Mouse (Mus musculus): ENCODE data around the gene Tnfrsf14.

The Tnfrsf14 gene

DNA sequence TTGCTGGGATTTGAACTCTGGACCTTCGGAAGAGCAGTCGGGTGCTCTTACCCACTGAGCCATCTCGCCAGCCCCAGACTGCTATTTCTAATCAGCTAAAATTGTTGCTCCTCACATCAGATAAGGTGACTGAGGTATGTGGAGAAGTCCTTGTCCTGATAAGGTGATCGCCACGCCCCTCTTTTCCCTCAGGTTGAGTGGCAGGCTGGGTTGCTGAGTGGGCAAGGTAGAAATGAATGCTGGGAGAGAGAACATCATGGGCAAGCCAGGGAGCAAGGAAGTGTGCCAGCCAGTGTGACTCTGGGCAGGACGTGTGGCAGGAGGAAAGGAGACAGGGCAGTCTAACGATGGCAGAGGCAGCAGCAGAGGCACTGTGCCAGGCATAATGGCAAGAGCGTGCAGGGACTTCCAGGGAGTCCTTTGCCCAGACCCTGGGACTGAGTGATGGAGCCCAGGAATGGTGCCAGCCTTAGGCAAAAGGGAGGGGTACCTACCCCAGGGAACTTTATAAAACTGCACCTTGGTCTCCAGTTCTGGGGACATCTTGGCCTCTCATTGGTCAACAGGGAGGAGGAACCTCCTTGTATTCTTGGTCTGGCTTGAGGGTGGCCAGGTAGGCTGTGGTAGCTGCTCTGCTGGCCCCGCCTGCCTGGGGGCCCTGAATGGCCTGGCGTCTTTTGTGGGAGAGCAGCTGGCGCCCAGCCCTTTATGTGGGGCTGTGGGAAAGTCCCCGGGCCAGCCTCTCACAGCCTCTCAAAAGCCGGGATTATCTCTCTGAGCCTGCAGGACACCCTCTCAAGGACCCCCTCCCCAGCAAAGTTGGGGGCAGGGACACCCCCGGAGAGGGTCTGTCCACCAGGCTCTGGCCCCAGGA lies 19.9 kb upstream of the Tnfrsf14 start:
- peak; percentile 72 to 73 for DNase-seq

DNA sequence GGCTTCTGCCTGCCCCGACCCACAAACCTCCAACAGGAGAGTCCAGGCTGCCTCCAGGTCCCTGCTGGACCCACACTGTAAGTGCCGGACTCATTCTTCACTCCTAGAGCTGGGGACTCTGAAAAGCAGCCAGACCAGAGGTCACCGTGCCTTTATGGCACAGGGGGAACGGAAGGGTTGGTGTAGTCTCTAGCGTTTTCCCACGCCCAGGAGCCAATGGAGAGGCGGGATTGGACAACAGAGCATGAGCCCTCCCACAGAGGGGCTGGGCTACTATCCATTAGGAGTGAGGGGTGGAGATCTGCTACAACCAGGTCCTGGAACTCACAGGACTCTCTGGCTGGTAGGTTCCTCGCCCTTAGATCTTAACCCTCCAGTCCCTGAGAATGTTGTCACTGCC lies 18.0 kb upstream of the Tnfrsf14 start:
- DNase-seq: peak; percentile 80

DNA sequence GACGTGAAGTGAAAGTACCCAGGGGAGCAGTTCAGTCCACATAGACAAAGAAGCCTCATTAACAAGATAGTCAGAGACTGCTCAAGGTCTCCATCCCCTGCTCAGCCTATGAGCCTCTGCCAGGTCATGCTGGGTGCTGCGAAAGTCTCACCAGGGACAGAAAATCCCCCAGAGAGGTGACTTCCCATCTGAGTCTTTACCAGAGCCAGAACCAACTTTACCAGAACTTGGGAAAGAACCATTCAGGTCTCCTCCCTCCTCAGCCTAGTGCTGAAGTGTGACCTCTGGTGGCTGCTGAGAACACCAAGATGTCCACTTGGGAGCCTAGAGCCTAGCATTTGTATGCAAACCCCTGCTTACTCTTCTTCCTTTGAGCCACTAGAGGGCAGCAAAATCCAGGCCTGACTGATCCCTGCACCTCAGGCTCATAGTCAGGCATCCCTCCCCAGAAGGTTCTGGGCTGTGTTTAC lies 15.8 kb upstream of the Tnfrsf14 start:
- peak; percentile 85 to 89 for DNase-seq

DNA sequence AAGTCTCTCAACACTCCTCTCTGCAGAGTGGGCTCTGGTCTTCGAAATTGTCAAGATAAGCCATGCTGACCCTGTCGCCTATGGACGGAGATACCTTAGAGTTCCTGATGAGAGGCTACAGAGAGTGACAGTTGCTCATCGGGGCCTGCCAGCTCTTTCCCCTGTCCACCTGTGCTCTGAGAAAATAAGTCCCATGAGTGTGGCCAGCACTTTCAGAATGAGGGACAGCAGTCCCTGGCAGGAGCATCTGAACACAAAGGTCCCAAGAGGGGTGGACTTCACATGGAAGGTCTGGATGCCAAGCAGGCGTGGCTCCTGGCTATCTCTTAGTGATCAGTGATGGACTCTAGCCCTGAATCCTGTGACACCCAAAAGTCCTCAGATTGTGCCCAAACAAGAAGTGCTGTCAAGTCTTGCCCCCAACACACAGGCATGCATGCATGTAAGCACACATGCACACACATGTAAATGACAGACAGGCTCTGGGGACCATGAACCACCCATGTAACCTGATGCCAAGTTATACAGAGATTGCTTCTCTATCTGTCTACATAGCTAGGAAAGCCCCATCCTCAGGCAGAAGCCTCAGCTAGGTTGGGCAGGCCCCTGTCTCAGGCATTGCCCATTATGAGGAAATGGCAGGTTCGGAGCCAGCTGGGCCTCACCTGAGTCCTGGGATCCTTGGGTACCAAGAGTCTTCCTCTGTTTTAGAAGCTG lies 15.1 kb upstream of the Tnfrsf14 start:
- DNase-seq: no peak

DNA sequence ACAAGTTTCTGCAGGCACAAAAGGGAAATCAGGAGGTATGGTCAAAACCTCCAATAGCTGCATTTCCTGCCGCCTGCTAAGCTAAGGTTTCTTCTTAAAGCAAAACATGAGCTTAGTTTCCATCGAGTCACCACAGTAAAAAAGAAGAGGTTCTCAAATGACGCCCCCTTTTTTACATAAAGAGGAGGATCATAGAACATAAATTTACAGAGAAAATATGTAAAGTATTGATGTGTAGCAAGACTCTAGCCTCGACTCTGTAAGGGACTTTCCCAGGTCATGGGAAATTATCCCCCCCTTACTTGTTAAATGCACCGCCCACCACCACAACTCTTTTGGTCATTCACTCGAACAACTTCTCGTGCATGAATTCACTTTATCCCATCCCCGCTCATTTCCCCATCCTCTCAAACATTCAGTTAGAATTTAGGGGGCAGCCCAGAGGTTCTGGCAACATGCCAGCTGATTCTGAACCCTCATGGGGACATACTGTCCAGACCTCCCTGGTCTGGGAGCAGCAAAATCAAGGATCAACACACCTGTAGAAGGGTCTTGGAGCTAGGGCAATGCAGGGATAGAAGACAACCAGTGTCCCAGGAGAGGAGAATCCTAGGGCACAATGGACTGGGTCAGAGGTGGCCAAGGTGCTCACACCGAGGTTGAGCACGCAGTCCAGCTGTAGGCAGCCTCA lies 14.4 kb upstream of the Tnfrsf14 start:
- DNase-seq: no peak

DNA sequence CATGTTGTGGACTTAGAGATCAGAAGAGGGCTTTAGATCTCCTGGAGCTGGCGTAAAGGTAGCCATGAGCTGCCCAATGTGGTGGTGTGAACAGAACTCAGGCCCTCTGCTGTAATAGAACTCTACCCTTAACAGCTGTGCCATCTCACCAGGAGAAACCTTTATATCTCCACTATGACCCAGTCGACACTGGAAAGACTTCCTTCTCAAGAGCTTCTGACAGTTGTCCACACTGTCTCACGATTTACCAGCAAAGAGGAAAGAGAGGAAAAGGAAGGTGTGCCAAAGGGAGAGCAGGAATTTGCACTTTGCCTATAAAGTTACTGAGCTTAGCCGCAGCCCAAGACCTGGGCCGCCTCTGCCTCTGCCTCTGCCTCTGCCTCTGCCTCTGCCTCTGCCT lies 13.5 kb upstream of the Tnfrsf14 start:
- DNase-seq: no peak

DNA sequence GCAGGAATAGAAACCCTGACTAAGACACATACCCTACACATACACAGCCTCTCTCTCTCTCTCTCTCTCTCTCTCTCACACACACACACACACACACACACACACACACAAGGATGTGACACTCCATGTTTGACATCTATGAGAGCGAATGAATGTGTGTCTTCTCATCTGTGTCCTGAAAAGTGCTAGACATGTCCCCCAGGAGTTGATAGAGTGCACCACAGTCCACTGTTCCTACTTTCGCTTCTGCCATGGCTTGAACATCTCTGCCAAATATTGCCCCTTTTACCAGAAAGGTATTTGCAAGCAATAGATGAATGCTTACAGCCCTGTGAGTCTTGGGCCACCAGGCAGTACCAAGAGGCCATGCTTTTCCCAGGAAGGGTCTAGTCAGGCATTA lies 11.8 kb upstream of the Tnfrsf14 start:
- no peak for DNase-seq

DNA sequence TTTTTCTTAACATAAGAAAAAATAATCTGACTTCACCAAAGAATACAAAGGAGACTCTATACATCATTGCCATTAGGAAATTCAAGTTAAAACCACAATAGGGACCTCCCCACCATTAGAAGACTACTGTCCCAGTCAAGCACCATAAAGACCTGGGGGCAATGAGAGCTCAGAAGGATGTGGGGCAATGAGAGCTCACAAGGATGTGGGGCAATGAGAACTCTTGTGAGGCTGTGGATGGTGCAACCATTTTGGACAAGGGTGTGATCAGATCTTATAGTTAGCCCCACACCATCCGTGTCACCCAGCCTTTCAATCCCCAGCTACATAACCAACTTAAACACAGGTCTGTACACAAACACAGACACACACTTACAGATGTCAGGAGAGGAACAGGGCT lies 9.4 kb upstream of the Tnfrsf14 start:
- DNase-seq: no peak

DNA sequence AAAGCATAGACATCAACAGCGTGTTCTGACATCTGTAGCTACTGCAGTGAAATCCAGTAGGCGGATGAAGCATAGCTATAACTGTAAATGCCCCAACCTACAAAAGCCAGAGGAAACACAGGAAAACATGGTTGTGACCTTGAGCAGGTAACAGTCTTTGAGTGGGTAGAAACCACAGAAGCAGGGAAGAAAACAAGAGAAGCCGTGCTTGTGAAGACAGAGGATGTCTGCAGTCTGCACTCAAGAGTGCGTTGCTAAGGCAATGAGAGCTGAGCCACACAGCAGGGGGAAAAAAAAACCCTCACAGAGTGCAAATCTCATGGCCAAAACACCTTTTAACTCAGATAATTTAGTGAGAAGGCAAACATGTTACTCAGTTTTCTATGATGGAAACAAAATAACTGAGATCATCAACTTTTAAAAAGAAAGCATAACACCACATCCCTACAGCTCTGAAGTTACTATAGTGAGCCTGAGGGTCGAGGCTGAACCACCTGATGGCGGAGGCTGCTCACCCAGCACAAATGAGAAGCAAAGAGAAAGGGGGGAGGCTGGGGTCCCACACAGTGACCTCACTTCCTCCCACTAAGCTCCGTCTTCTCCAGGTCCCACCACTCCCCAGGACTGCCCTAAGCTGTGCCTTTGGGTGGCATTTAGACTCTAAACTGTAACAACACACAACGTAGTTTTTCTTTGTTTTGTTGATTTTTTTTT lies 8.3 kb upstream of the Tnfrsf14 start:
- no peak for DNase-seq

DNA sequence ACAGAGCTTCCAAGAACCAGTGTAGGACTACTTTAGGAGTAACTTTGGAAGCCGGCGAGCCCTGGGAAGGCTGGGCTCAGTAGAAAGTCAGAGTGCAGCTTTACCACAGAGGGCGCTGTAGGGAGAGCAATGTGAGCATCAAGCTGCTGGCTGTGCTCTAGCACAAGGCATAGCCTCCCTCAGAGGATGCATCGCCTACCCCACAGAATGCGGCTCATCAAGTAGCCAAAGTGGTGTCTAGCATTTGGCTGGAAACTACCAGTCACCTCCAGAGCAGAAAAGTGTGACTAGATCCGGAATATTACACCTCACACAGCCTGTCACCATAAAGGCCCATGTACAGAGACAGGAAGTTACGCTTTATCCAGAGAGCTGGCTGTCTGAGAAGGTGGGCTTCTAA lies 7.4 kb upstream of the Tnfrsf14 start:
- DNase-seq: no peak

DNA sequence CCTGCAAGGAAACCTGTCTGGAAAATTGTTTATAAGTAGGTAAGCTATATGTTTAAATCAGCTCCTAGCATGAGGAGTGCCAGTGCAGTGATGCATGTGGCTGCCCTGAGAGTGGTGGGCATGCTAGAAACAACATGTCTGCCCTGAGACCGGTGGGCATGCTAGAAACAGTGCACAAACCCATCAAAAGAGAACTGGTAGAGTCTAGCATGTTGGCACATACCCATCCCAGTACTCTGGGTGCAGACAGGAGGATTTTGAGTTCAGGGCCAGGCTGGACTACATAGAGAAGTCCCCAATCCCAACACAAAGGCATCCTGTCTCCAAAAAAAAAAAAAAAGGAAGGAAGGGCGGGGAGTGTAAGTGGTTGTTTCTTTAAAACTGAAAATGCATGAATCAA lies 6.4 kb upstream of the Tnfrsf14 start:
- no peak for DNase-seq

DNA sequence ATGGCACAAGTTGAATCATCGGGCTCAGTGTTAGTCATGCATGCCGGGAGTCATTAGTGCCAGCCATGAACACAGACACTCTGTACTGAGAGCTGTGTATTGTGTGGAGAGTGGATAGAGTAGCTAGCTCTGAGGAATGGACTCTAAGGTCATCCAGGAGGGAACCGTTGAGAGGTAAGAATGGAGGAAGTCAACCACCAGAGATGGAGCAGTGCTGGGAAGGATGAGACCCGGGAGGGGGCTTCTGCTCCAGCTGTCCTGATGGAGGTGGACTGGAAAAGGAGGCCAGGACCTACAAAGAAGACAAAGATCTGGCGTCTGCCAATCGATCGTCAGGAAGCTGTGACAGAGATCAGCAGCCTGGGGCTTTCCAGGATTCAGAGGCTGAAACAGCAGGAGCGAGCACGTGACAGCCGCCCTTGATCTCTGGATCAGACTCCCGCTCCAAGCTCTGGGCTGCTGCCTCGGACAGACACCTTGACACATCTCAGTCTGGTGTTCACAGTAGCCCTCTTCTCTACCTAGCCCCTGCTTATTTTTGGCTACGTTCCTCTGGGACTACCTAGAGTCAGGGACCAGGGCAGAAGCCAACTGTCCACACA lies 5.0 kb upstream of the Tnfrsf14 start:
- no peak for DNase-seq

DNA sequence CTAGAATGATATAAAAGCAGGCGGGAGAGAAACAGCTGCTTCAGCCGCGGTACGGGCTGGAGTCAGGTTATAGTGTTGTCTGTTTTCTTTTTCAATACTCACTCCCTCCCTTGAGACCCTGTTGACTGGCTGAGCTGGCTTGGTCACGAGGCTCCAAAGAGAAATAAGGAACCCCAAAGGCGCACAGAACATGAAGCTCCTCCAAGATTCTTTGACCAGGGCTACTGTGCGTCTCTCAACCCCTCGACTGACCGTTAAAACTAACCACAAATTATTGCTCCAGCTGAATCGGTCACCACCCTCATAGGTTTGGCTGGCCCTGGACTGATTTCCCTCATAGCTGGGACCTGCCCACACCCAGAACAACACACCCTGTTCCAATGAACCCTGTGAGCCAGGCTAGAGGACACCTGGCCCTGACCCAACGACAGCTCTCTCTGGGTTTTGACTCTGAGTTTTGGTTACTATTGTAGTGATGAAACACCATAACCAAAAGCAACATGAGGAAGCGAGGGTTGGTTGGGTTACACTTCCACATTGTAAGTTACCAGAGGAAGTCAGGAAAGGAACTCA lies 811 bp upstream of the Tnfrsf14 start:
- peak; percentile 53 to 55 for DNase-seq

DNA sequence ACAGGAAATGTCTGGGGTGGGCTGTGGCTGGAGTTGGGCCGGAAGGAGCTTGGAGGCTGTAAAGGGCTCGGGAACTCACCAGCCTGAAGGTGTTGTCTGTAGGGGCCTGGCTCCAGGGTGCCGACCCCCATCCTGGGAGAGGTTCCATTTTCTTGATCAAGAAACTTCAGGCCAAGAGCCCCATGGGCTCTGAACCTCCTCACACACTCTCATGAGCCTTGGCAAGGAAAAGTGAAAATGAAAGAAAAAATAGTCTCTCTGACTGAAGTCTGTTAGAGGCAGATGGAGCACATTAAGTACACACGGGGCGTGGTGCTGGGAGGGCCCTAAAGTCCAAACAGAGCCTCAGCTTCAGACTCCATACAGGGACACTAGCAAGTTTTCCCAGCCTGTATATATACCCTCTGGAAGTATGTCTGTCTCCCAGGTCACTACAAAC lies 445 bp downstream of the Tnfrsf14 start:
- DNase-seq: peak; percentile 65 to 76

DNA sequence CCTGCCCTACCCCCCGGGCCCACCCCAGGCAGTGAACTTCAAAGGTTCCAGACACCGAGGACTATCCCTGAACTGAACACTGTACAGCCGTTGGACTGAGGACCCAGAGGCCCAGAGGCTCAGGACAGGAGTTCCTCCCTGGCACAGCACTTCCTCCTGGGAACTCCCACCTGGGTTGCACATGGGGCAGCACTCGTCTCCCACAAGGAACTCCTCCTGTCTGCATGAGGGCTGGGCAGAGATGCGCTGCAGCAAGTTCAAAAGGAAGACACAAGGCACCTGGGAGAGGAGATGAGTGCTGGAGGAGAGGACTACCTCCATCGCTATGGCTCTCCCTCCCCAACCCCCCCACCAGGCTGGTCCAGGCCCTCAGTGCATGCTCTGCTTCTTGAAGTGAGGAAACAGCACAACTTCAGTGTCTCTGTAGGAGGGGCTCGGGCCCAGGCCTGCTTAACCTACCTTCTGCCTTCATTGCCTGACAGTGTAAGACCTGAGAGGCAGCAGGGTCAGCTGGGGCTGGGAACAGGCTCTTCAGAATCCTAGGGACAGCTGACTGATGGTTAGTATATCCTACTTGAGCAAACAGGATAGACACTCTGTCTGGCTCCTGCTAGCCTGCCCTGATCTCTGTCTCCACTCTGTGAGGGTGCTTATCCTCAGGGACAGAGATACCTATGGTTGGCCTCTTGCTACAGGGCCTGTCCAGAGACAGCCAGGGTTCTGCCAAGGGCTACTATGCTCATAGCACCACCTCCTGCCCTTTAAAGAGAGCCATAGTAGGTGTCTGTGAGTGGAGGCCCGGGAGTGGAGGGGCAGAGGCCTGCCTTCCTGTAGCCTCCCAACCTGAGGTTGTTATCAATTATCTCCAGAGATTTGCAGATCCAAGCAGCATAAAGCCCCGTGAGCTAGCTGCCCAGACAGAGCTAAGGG lies 1.1 kb downstream of the Tnfrsf14 start:
- no peak for DNase-seq

DNA sequence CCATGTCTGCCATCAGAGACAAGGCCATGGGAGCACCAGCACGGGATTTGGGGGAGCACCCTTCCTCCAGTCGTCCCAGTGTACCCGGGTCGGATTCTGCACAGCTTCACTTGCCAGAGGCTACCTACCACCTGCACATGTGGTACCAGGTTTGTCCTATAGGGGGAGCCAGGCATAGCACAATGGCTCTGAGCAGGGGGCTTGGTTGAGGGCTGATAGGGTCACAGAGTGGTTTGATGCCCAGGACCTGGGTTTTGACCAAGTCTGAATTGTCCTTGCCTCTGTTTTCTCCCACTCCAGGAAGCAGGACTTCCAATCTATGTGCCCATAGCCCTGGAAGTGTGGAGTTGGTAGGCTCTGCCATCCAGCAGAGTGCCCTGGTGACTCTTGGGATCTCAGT lies 3.0 kb downstream of the Tnfrsf14 start:
- DNase-seq: peak in 1 of 2 experiments; percentile 33

DNA sequence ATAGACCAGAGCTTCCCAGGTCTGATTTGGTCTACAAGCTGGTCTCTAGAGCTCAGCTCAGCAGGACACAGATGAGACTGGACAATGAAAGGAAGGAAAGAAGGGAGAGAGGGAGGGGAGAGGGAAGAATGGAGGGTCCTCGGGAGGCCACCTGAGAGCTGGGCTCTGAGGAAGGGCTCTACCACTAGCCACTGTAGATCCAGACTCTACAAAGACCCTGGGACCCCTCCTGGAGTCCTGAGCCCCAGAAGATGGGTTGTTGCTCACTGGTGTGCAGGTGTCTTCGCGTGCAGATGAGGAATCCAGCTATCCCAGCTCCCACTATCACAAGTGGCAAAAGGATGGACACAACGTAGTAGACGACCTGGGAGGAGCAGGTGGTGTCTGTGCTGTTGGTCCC lies 5.4 kb downstream of the Tnfrsf14 start:
- DNase-seq: no peak

DNA sequence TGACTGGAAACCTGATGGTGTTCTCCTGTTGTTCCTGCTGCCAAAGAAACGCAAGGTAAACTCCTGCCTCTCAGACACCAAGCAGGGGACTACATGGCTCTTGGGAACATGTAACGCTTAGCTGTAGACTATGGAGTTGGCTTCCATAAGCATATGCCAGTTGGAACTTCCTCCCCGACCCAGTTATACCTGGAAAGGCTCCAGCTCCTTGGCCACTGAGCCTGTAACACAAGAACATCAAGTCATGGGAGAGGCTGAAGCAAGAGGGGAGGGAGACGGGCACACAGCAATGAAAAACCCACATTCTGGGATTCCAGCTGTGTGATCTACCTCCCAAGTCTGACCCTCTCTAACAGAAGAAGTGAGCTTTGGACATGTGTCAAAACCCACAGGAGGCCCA lies 6.1 kb downstream of the Tnfrsf14 start:
- no peak for DNase-seq

DNA sequence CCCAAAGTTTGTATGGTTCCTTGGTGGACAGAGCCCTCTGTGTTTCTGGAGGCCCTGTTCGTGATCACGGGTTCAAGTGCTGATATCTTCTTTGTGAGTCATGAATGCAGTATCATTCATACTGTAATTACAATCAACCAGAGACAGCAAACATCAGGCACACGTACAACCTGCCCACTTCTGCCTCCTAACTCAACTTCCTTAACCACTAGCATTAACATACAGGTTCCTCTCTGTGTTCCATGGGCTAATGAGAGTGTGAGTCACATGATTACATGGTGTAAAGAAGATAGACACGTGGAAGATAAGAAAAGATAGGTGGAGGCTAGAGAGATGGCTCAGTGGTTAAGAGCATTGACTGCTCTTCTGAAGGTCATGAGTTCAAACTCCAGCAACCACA lies 11.7 kb downstream of the Tnfrsf14 start:
- DNase-seq: no peak

DNA sequence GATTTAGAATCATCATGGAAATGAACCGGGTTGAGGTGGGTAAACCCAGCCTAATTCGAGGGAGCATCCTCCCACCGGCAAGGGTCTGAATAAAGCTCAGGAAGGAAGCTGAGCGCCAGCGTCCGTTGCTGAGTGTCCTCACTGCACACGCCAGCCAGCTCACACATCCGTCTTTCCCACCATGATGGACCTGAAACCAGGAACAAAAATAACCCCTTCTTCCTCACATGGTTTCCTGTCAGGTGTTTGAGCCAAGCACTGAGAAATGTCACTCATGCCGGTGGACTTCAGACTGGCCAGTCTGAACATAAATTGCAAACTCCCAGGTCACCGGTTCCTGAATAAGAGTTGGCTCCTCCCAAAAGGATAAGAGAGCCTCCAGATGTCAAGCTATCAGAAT lies 13.1 kb downstream of the Tnfrsf14 start:
- no peak for DNase-seq

DNA sequence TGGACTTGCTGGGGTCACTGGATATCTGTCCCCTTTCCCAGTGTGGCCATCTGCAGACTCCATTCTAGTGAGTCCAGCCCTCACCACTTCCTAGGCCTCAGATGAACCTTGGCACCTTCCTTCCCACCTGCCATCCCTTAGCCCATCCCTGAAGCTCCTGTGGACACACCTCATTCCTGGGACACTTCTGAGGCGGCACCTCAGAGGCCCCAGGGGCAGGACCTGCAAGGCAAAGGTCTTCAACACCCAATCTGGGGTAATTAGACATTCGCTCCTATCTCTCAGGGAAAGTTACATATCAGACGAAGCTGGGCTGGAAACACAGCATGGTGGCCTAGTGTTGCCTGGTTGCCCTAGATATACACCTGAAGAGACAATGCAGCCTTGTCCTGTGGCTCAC lies 13.7 kb downstream of the Tnfrsf14 start:
- no peak for DNase-seq
